13 mouse cellular contexts compared by ENCODE assay signal in the genomic region with DNA sequence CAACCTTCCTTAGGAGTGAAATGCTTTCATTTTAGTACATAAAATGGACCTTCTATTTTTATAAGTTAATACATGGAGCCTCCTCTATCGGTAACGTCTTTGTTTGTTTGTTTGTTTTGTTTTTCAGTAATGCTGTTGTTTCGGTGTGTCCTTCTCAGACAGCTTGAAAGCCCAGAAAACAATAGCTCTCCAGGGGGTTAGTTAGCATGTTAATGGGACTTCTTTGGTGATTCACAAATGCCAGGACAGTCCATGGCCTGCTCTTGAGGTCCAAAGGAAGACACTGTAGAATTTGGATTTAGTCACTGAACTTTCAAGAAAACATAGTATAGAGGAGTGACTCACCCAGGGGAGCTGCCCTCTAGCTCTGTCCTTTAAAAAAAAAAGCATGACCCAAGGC. TPM values are rescaled to one million over a fixed set of nuclear protein-coding genes. Genes with fewer than 3 reads are reported as not detected.
DNase-seq lines count a peak whose midpoint lies in the region; ATAC-seq and TF ChIP-seq lines count a peak whose summit lies in the region.
"Had no signal": no experiment of that assay in that cellular context is flagged by ENCODE, and none has a peak within 500 bp of the region (broad histone marks: within the 10 kb centered on the region; RNA-seq: fewer than 3 reads in every experiment).

No protein-coding gene starts in this region.

- no peak for TF ChIP-seq POLR2A in lung, adult 2 months (IDR thresholded peaks at IDR 0.05; ENCODE audit: borderline replicate concordance, extremely low read depth, low read depth, low read length)

- TF ChIP-seq EP300 in liver, postnatal 0 days (IDR thresholded peaks at IDR 0.05; ENCODE audit: low read depth): no peak

- H3K4me1 ChIP-seq in forebrain, embryonic 10.5 days: peaks cover 26% of the 10 kb centered on the region
- peaks cover 25% of the 10 kb centered on the region for H3K4me1 ChIP-seq in forebrain, embryonic 15.5 days
- H3K4me1 ChIP-seq in liver, embryonic 11.5 days (replicated peaks; ENCODE audit: control insufficient read depth, insufficient read depth, low read length): peaks cover 3% of the 10 kb centered on the region
- H3K4me1 ChIP-seq in liver, postnatal 0 days (ENCODE audit: insufficient read depth): 0 out of 2 replicates have a peak, but pooled peaks cover 8% of the 10 kb centered on the region
- peaks cover 7% of the 10 kb centered on the region; the same call in 1 of the 2 replicates for H3K4me1 ChIP-seq in midbrain, postnatal 0 days (ENCODE audit: insufficient read depth, low read length)
- H3K4me1 ChIP-seq in lung, adult 2 months (ENCODE audit: control insufficient read depth, insufficient read depth, low read length): no peaks in the 10 kb centered on the region; the same call in 1 of the 2 replicates

- no peaks in the 10 kb centered on the region for H3K9me3 ChIP-seq in forebrain, embryonic 10.5 days
- no peaks in the 10 kb centered on the region for H3K9me3 ChIP-seq in forebrain, embryonic 15.5 days
- no peaks in the 10 kb centered on the region for H3K9me3 ChIP-seq in liver, embryonic 11.5 days (ENCODE audit: control insufficient read depth, low read length)
- no peaks in the 10 kb centered on the region for H3K9me3 ChIP-seq in liver, postnatal 0 days (ENCODE audit: low read length)
- H3K9me3 ChIP-seq in midbrain, postnatal 0 days (ENCODE audit: low read length): no peaks in the 10 kb centered on the region
- H3K9me3 ChIP-seq: forebrain, embryonic 12.5 days had no signal

- no peak for ATAC-seq in forebrain, embryonic 15.5 days (replicated peaks)
- no peak for ATAC-seq in liver, embryonic 11.5 days (replicated peaks; ENCODE audit: low FRiP score)
- no peak for ATAC-seq in liver, postnatal 0 days
- ATAC-seq in midbrain, postnatal 0 days (ENCODE audit: low FRiP score): no peak

- H3K9ac ChIP-seq in forebrain, embryonic 15.5 days (replicated peaks): no peak overlapping the region
- no peak overlapping the region for H3K9ac ChIP-seq in liver, embryonic 11.5 days (ENCODE audit: low read depth, low read length)
- no peak overlapping the region for H3K9ac ChIP-seq in liver, postnatal 0 days (replicated peaks)
- no peak overlapping the region for H3K9ac ChIP-seq in midbrain, postnatal 0 days (replicated peaks; ENCODE audit: low read length, poor library complexity, severe bottlenecking)

- H3K27ac ChIP-seq in forebrain, embryonic 10.5 days: peak overlapping the region; percentile 89; the same call in 1 of the 2 replicates
- H3K27ac ChIP-seq in forebrain, embryonic 15.5 days (replicated peaks): no peak overlapping the region
- H3K27ac ChIP-seq in liver, embryonic 11.5 days (ENCODE audit: low read depth, low read length): no peak overlapping the region
- no peak overlapping the region for H3K27ac ChIP-seq in liver, postnatal 0 days (ENCODE audit: low read depth)
- peak overlapping the region; percentile 73 for H3K27ac ChIP-seq in midbrain, postnatal 0 days (ENCODE audit: low read depth, low read length)

- DNase-seq in forebrain, embryonic 10.5 days (ENCODE audit: extremely low spot score, low spot score): no peak
- DNase-seq in liver, embryonic 11.5 days (ENCODE audit: low spot score): no peak
- no peak for DNase-seq in liver, postnatal 0 days
- peak; percentile 86 for DNase-seq in ZHBTc4 (ENCODE audit: low read depth, low spot score)
- DNase-seq in midbrain, postnatal 0 days (ENCODE audit: low spot score): no peak
- no peak for DNase-seq in lung, adult 2 months
- no peak for DNase-seq in adrenal gland, postnatal 36 days
- DNase-seq: cerebellum, postnatal 10 days; gastrocnemius, postnatal 25 days; lung, adult 18-20 months; spleen, adult 18-20 months had no signal

- H3K27me3 ChIP-seq in forebrain, embryonic 10.5 days (ENCODE audit: poor library complexity, severe bottlenecking): peaks cover 29% of the 10 kb centered on the region
- H3K27me3 ChIP-seq in forebrain, embryonic 15.5 days: no peaks in the 10 kb centered on the region
- peaks cover 17% of the 10 kb centered on the region for H3K27me3 ChIP-seq in liver, embryonic 11.5 days (replicated peaks; ENCODE audit: control insufficient read depth, insufficient read depth, low read length)
- peaks cover 36% of the 10 kb centered on the region for H3K27me3 ChIP-seq in liver, postnatal 0 days (ENCODE audit: insufficient read depth, low read length)
- H3K27me3 ChIP-seq in midbrain, postnatal 0 days (ENCODE audit: insufficient read depth, low read length): no peaks in the 10 kb centered on the region

- 0 out of 2 replicates have a peak overlapping the region, but pooled peaks have one; percentile 77 for H3K4me3 ChIP-seq in forebrain, embryonic 10.5 days
- no peak overlapping the region for H3K4me3 ChIP-seq in forebrain, embryonic 15.5 days
- no peak overlapping the region for H3K4me3 ChIP-seq in liver, embryonic 11.5 days (ENCODE audit: low read depth, low read length)
- H3K4me3 ChIP-seq in liver, postnatal 0 days (ENCODE audit: low read depth, low read length): no peak overlapping the region
- H3K4me3 ChIP-seq in midbrain, postnatal 0 days (ENCODE audit: low read depth, low read length): no peak overlapping the region
- no peak overlapping the region for H3K4me3 ChIP-seq in lung, adult 2 months (replicated peaks; ENCODE audit: extremely low read depth, low read depth, low read length)

- TF ChIP-seq CTCF in liver, postnatal 0 days (IDR thresholded peaks at IDR 0.05; ENCODE audit: low read depth): no peak
- TF ChIP-seq CTCF in midbrain, postnatal 0 days (IDR thresholded peaks at IDR 0.05): no peak
- no peak for TF ChIP-seq CTCF in lung, adult 2 months (IDR thresholded peaks at IDR 0.05; ENCODE audit: insufficient read depth, low read length)

- H3K36me3 ChIP-seq in forebrain, embryonic 10.5 days (replicated peaks): no peaks in the 10 kb centered on the region
- no peaks in the 10 kb centered on the region for H3K36me3 ChIP-seq in forebrain, embryonic 15.5 days
- no peaks in the 10 kb centered on the region for H3K36me3 ChIP-seq in liver, embryonic 11.5 days (ENCODE audit: control insufficient read depth, insufficient read depth, low read length)
- H3K36me3 ChIP-seq in liver, postnatal 0 days (replicated peaks; ENCODE audit: insufficient read depth, low read length): no peaks in the 10 kb centered on the region
- no peaks in the 10 kb centered on the region for H3K36me3 ChIP-seq in midbrain, postnatal 0 days (ENCODE audit: insufficient read depth, low read length)
- H3K36me3 ChIP-seq: forebrain, embryonic 12.5 days had no signal

- no peak overlapping the region for H3K4me2 ChIP-seq in forebrain, embryonic 15.5 days (replicated peaks)
- H3K4me2 ChIP-seq in liver, embryonic 11.5 days: peak overlapping the region; percentile 93; the same call in 1 of the 2 replicates
- no peak overlapping the region for H3K4me2 ChIP-seq in liver, postnatal 0 days (ENCODE audit: low read depth, low read length)
- peak overlapping the region; percentile 78 for H3K4me2 ChIP-seq in midbrain, postnatal 0 days (ENCODE audit: low read depth, low read length, poor library complexity, severe bottlenecking)

- WGBS in forebrain, embryonic 10.5 days: 87% methylated on average over 3 of the region's 3 CpGs
- WGBS in forebrain, embryonic 15.5 days: 78% methylated on average over 3 of the region's 3 CpGs
- WGBS in liver, embryonic 11.5 days: 88% methylated on average over 3 of the region's 3 CpGs
- 81% methylated on average over 3 of the region's 3 CpGs for WGBS in liver, postnatal 0 days (ENCODE audit: insufficient replicate concordance)
- 58% methylated on average over 3 of the region's 3 CpGs for WGBS in midbrain, postnatal 0 days
- 91% methylated on average over 3 of the region's 3 CpGs for WGBS in lung, adult 2 months

RNA-seq across cellular contexts. Expression of a gene that starts 0.8 kb away (rescaled TPM):
- polyA plus RNA-seq in forebrain, embryonic 10.5 days (2016; fragmentation: Nextera tagmentation; extraction: Ambion mirVana): 6.6 and 6.7 TPM in 2 replicates
- polyA plus RNA-seq in forebrain, embryonic 15.5 days (2015; fragmentation: Nextera tagmentation; extraction: Ambion mirVana): 47.8 and 50.8 TPM in 2 replicates
- 0.45 and 1.3 TPM in 2 replicates for polyA plus RNA-seq in liver, embryonic 11.5 days (2014; fragmentation: Nextera tagmentation; extraction: Ambion mirVana)
- not detected in 2 replicates for polyA plus RNA-seq in liver, postnatal 0 days (2015; fragmentation: Nextera tagmentation; extraction: Ambion mirVana)
- 6.0 and 10.2 TPM in 2 replicates for total RNA-seq in midbrain, postnatal 0 days (2014; rRNA removed)
- 22.2 and 25.5 TPM in 2 replicates for polyA plus RNA-seq in midbrain, postnatal 0 days (2015; fragmentation: Nextera tagmentation; extraction: Ambion mirVana)
- polyA plus RNA-seq in lung, adult 2 months (2012; rRNA removed): 0.07 TPM in 1 of 2 replicates, not detected in the other
- total RNA-seq in adrenal gland, postnatal 36 days (2021): 1 to 10 TPM in 1 of 2 experiments, under 1 TPM in 1; 0.33 to 1.7 TPM

RNA-seq across cellular contexts. Expression of a gene that starts 54.7 kb away (rescaled TPM):
- polyA plus RNA-seq in forebrain, embryonic 10.5 days (2016; fragmentation: Nextera tagmentation; extraction: Ambion mirVana): 10.1 and 10.5 TPM in 2 replicates
- 7.5 and 8.6 TPM in 2 replicates for polyA plus RNA-seq in forebrain, embryonic 15.5 days (2015; fragmentation: Nextera tagmentation; extraction: Ambion mirVana)
- polyA plus RNA-seq in liver, embryonic 11.5 days (2014; fragmentation: Nextera tagmentation; extraction: Ambion mirVana): 12.0 and 12.7 TPM in 2 replicates
- polyA plus RNA-seq in liver, postnatal 0 days (2015; fragmentation: Nextera tagmentation; extraction: Ambion mirVana): 8.8 and 8.9 TPM in 2 replicates
- 9.9 and 10.9 TPM in 2 replicates for total RNA-seq in midbrain, postnatal 0 days (2014; rRNA removed)
- polyA plus RNA-seq in midbrain, postnatal 0 days (2015; fragmentation: Nextera tagmentation; extraction: Ambion mirVana): 6.1 and 7.0 TPM in 2 replicates
- polyA plus RNA-seq in lung, adult 2 months (2012; rRNA removed): 23.2 and 24.3 TPM in 2 replicates
- 10 to 100 TPM; 37.6 to 40.5 TPM for total RNA-seq in adrenal gland, postnatal 36 days (2021)

Comparison
In these comparisons a context has a peak if more than half of its experiments do, and no peak if none do; other contexts are left out.
1. H3K27ac ChIP-seq: peak in forebrain, embryonic 10.5 days (single experiment) and midbrain, postnatal 0 days (single experiment); none in forebrain, embryonic 15.5 days (single experiment), liver, embryonic 11.5 days (single experiment) and liver, postnatal 0 days (single experiment).
2. H3K4me2 ChIP-seq: peak in liver, embryonic 11.5 days (single experiment) and midbrain, postnatal 0 days (single experiment); none in forebrain, embryonic 15.5 days (single experiment) and liver, postnatal 0 days (single experiment).